Mouse (Mus musculus): ENCODE results near the gene Gm17349. TPM values are rescaled to one million over a fixed set of nuclear protein-coding genes. Genes with fewer than 3 reads are reported as not detected.

Gm17349 gene
- total and polyA plus RNA-seq, 3 experiments, result 0.98 to 2.3 TPM; not detected in 1

DNA sequence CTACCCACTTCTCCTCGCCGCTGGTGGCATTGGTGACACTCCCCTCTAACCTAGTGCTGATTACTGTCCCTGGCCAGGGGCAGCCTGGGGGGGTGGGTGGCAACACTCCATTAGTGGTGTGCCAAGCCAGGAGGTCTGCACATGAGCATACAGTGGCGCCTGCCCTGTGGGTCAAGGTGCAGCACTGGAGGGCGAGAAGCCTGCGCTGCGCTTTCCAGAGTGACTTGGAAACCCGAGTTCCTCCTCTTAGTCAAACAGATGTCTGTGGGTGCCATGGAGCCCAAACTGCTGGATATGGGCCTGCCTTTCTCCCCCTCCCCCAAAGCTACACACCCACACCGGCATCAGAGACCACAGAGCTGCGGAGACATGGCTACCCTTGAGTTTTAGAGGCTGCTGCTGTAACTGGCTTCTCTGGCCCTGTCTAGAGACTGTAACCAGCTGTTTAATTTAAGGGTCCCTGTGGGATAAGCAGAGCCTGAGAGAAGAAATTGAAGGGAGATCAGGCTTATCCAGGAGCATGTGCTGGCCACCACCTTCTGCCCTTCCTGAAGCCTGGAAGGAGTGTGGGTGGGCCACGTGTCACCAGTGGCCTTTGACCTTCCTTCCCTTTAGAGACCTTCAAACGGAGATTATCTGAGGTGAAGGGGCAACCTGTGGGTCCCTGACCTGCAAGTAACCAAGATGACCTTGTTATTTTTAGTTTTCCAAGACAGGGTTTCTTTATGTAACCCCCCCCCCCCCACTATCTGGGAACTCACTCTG, 10.9 kb upstream of the Gm17349 start:
- Histone ChIP-seq H3K27me3 (ENCODE audit: insufficient read depth, low read length) (peaks cover 50% of the 10 kb centered on the region), H3K9me3 (replicated peaks) (no peaks in the 10 kb centered on the region), H3K4me1 (ENCODE audit: insufficient read depth, low read depth, low read length) (peaks cover 14% of the 10 kb centered on the region), H3K36me3 (replicated peaks) (peaks cover 33% of the 10 kb centered on the region), H3K4me3 (ENCODE audit: low read depth, low read length) (no peak overlapping the region)
- TF ChIP-seq CTCF (IDR thresholded peaks at IDR 0.05; ENCODE audit: low read depth, low read length) (no peak), TAL1 (conservative IDR thresholded peaks at IDR 0.05; ENCODE audit: low read depth, low read length) (no peak), GATA1 (IDR thresholded peaks at IDR 0.05; ENCODE audit: borderline replicate concordance, low read length) (no peak), GATA2 (IDR thresholded peaks at IDR 0.05; ENCODE audit: borderline replicate concordance, low read depth, low read length) (no peak), POLR2AphosphoS5 (IDR thresholded peaks at IDR 0.05; ENCODE audit: insufficient replicate concordance, low read depth, low read length) (no peak)
- ATAC-seq (ENCODE audit: extremely low read depth, insufficient number of reproducible peaks, low FRiP score, poor library complexity, severe bottlenecking) (no peak), DNase-seq (ENCODE audit: low spot score) (no peak)

DNA sequence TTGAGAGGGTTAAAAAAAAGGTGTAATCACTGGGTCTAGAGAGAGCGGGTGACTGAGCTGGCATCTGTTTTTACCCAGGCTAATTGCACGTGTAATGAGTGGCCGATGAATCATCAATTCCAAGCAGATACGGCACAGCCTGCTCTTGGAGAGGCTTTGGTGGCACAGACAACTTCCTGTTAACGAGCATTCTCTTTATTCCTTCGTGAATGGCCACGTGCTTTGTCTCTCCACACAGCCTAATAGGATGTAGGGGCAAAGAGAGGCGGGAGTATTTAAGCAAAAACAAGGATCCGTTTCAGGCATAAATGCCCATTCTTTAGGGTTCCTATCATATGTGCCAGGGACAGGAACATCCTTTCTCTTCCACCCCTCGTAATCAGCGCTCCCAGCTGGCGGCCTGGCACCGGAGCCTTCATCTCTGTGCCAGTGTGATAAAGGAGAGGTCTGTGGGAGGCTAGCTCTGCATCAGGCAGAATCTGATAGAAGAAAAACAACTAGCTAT, 10.1 kb upstream of the Gm17349 start:
- no peak for ATAC-seq (ENCODE audit: extremely low read depth, insufficient number of reproducible peaks, low FRiP score, poor library complexity, severe bottlenecking)
- DNase-seq (ENCODE audit: low spot score), result no peak
- Histone ChIP-seq H3K4me3 (ENCODE audit: low read depth, low read length) (no peak overlapping the region), H3K27me3 (ENCODE audit: insufficient read depth, low read length) (peaks cover 45% of the 10 kb centered on the region), H3K36me3 (replicated peaks) (peaks cover 41% of the 10 kb centered on the region), H3K9me3 (replicated peaks) (no peaks in the 10 kb centered on the region), H3K4me1 (ENCODE audit: insufficient read depth, low read depth, low read length) (peaks cover 14% of the 10 kb centered on the region)
- TF ChIP-seq TAL1 (conservative IDR thresholded peaks at IDR 0.05; ENCODE audit: low read depth, low read length), result no peak; the same call in 1 of the 2 replicates
- no peak for TF ChIP-seq GATA2 (IDR thresholded peaks at IDR 0.05; ENCODE audit: borderline replicate concordance, low read depth, low read length)
- no peak for TF ChIP-seq POLR2AphosphoS5 (IDR thresholded peaks at IDR 0.05; ENCODE audit: insufficient replicate concordance, low read depth, low read length)

DNA sequence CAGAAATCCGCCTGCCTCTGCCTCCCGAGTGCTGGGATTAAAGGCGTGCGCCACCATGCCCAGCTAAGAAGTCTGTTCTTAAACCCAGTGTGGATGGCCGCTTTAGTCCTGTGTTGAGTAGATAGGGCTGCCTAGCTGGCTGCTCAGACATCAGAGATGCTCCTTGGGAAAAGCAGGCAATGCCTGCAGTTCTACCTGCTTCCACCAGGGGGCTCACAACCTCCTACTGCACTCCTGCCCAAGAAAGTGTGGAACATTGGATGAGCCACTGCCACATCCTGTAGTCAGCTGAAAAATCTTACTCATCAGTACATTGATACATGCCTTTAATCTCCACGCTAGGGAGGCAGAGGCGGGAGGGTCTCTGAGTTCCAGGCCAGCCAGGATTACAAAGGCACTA, 9.6 kb upstream of the Gm17349 start:
- TF ChIP-seq TAL1 (conservative IDR thresholded peaks at IDR 0.05; ENCODE audit: low read depth, low read length) (no peak), GATA1 (IDR thresholded peaks at IDR 0.05; ENCODE audit: borderline replicate concordance, low read length) (no peak), POLR2AphosphoS5 (IDR thresholded peaks at IDR 0.05; ENCODE audit: insufficient replicate concordance, low read depth, low read length) (no peak), CTCF (IDR thresholded peaks at IDR 0.05; ENCODE audit: low read depth, low read length) (peak; percentile 95), GATA2 (IDR thresholded peaks at IDR 0.05; ENCODE audit: borderline replicate concordance, low read depth, low read length) (no peak)
- peak; percentile 59 for DNase-seq (ENCODE audit: low spot score)
- peak; percentile 66 for ATAC-seq (ENCODE audit: extremely low read depth, insufficient number of reproducible peaks, low FRiP score, poor library complexity, severe bottlenecking)
- Histone ChIP-seq H3K27me3 (ENCODE audit: insufficient read depth, low read length) (peaks cover 39% of the 10 kb centered on the region), H3K9me3 (replicated peaks) (no peaks in the 10 kb centered on the region), H3K4me3 (ENCODE audit: low read depth, low read length) (no peak overlapping the region), H3K4me1 (ENCODE audit: insufficient read depth, low read depth, low read length) (peaks cover 14% of the 10 kb centered on the region), H3K36me3 (replicated peaks) (peaks cover 46% of the 10 kb centered on the region)

DNA sequence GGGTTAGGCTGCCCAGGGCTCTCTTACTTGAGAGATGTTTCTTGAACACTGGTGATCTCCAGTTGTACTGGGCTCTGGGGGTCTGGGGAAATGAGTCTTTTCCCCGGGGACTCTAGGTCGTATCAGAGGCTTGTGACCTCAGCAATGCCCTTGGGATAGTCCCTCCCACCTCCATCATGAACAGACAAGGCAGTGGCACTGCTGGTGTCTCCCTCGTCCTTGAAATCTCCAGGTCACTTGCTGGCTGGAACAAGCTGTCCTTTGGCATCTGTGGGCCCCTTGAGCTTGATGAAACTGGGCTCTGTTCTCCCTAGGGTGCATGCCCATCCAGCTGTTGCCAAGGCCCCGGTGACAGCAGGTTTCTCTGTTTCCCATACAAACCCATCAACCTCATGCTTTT, 8.9 kb upstream of the Gm17349 start:
- no peak overlapping the region for H3K4me3 ChIP-seq (ENCODE audit: low read depth, low read length)
- no peak for DNase-seq (ENCODE audit: low spot score)
- peaks cover 53% of the 10 kb centered on the region for H3K36me3 ChIP-seq (replicated peaks)
- no peak for ATAC-seq (ENCODE audit: extremely low read depth, insufficient number of reproducible peaks, low FRiP score, poor library complexity, severe bottlenecking)
- peaks cover 33% of the 10 kb centered on the region for H3K27me3 ChIP-seq (ENCODE audit: insufficient read depth, low read length)
- H3K9me3 ChIP-seq (replicated peaks), result no peaks in the 10 kb centered on the region
- TF ChIP-seq GATA2 (IDR thresholded peaks at IDR 0.05; ENCODE audit: borderline replicate concordance, low read depth, low read length) (no peak), TAL1 (conservative IDR thresholded peaks at IDR 0.05; ENCODE audit: low read depth, low read length) (no peak), GATA1 (IDR thresholded peaks at IDR 0.05; ENCODE audit: borderline replicate concordance, low read length) (no peak), POLR2AphosphoS5 (IDR thresholded peaks at IDR 0.05; ENCODE audit: insufficient replicate concordance, low read depth, low read length) (no peak), CTCF (IDR thresholded peaks at IDR 0.05; ENCODE audit: low read depth, low read length) (no peak)
- H3K4me1 ChIP-seq (ENCODE audit: insufficient read depth, low read depth, low read length), result peaks cover 14% of the 10 kb centered on the region

DNA sequence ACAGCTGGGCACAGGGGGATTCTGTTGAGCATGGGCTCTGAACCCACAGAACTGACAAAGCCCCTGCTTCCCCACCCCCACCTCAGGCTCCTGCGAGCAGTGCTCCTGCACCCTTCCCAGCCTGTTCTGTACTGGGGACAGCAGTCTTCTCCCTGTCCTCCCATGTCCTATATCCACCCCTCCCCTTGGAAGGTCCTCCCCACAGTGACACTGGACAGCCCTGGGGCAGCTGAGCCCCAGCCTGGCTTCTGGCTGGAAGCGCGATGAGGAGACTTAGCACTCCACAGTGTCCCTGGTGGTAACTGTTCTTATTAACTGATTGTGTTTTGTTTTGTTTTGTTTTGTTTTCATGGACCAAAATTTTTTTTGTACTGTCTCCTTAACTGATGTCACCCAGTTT, 8.3 kb upstream of the Gm17349 start:
- no peak for TF ChIP-seq GATA1 (IDR thresholded peaks at IDR 0.05; ENCODE audit: borderline replicate concordance, low read length)
- TF ChIP-seq POLR2AphosphoS5 (IDR thresholded peaks at IDR 0.05; ENCODE audit: insufficient replicate concordance, low read depth, low read length), result no peak
- TF ChIP-seq GATA2 (IDR thresholded peaks at IDR 0.05; ENCODE audit: borderline replicate concordance, low read depth, low read length), result no peak
- no peak for TF ChIP-seq TAL1 (conservative IDR thresholded peaks at IDR 0.05; ENCODE audit: low read depth, low read length)
- TF ChIP-seq CTCF (IDR thresholded peaks at IDR 0.05; ENCODE audit: low read depth, low read length), result no peak
- Histone ChIP-seq H3K4me1 (ENCODE audit: insufficient read depth, low read depth, low read length) (peaks cover 14% of the 10 kb centered on the region), H3K36me3 (replicated peaks) (peaks cover 59% of the 10 kb centered on the region), H3K4me3 (ENCODE audit: low read depth, low read length) (no peak overlapping the region), H3K9me3 (replicated peaks) (no peaks in the 10 kb centered on the region), H3K27me3 (ENCODE audit: insufficient read depth, low read length) (peaks cover 27% of the 10 kb centered on the region)
- no peak for ATAC-seq (ENCODE audit: extremely low read depth, insufficient number of reproducible peaks, low FRiP score, poor library complexity, severe bottlenecking)
- DNase-seq (ENCODE audit: low spot score), result no peak

DNA sequence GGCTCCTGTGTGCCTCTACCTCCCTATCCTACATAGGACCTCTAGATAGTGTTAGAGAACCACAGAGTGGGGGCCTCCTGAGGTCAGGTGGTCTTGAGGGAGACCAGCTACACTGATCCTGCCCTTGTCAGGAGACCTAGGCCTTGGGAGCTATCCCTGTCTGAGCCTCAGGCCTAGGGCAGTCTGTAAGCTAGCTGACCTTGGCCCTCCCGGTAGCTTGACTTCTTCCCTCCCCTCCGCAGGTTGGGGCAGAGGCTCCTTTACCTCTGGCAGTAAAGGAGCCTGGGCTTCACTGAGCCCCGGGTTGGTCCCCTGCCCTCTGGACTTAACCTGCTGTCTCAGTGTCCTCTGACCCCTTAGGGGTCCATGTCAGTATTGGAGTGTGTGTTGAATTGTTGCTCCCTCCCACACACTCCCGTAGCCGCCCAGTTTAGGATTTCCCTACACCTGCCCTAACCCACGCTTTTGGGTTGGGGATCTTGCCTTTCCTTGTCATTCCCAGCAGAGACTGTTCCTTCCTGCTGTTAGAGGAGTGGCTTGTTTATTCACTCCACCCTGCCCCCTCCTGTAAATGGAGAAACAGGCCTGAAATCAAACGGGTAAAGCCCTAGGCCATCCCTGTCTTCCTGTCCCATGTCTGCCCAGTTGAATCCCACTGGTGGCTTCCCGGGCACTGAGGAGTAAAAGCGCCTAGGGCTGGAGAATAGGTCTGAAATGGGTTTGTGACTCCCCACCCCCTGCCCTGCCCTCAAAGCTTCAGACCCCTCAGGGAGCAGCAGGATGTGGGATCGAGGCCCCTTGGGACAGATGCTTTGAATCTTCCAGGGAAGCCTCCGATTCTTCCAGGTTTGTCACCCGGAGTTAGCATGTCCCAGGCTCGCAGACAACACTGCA, 7.6 kb upstream of the Gm17349 start:
- DNase-seq (ENCODE audit: low spot score) (no peak), ATAC-seq (ENCODE audit: extremely low read depth, insufficient number of reproducible peaks, low FRiP score, poor library complexity, severe bottlenecking) (no peak)
- peaks cover 20% of the 10 kb centered on the region for H3K27me3 ChIP-seq (ENCODE audit: insufficient read depth, low read length)
- H3K36me3 ChIP-seq (replicated peaks), result peaks cover 64% of the 10 kb centered on the region
- H3K9me3 ChIP-seq (replicated peaks), result peaks cover 2% of the 10 kb centered on the region; the same call in 1 of the 2 replicates
- H3K4me3 ChIP-seq (ENCODE audit: low read depth, low read length), result no peak overlapping the region
- H3K4me1 ChIP-seq (ENCODE audit: insufficient read depth, low read depth, low read length), result peaks cover 11% of the 10 kb centered on the region
- TF ChIP-seq CTCF (IDR thresholded peaks at IDR 0.05; ENCODE audit: low read depth, low read length) (no peak), GATA1 (IDR thresholded peaks at IDR 0.05; ENCODE audit: borderline replicate concordance, low read length) (no peak), POLR2AphosphoS5 (IDR thresholded peaks at IDR 0.05; ENCODE audit: insufficient replicate concordance, low read depth, low read length) (no peak), TAL1 (conservative IDR thresholded peaks at IDR 0.05; ENCODE audit: low read depth, low read length) (no peak), GATA2 (IDR thresholded peaks at IDR 0.05; ENCODE audit: borderline replicate concordance, low read depth, low read length) (no peak)
